Mouse (Mus musculus) kidney, embryonic 14.5 days (tissue): Measurements from ENCODE around the gene Itpr2. TPM values are rescaled to one million over a fixed set of nuclear protein-coding genes. Genes with fewer than 3 reads are reported as not detected.

Source experiments
- ATAC-seq: fragments of 200-750 bp; cut with Nextera tagmentation; 2 replicates; pipeline ENCODE4 v1.8.0; 2017; ENCODE audit warnings: moderate number of reproducible peaks, mild to moderate bottlenecking, moderate TSS enrichment, moderate library complexity; ENCODE audit not compliant: low FRiP score, low TSS enrichment
- H3K27ac ChIP-seq: fragments of 300-500 bp; sonication (generic); 2 replicates; pipeline ENCODE4 v1.5.1; 2014; ENCODE audit warnings: low read depth, mild to moderate bottlenecking, low read length, moderate library complexity, mixed read lengths
- H3K27me3 ChIP-seq: fragments of 300-500 bp; sonication (generic); 2 replicates; pipeline ENCODE4 v1.6.1; 2014; ENCODE audit warnings: mild to moderate bottlenecking, low read length; ENCODE audit not compliant: control insufficient read depth, insufficient read depth
- H3K36me3 ChIP-seq: fragments of 300-500 bp; sonication (generic); 2 replicates; pipeline ENCODE4 v1.6.1; 2014; ENCODE audit warnings: low read length, mixed read lengths; ENCODE audit not compliant: control insufficient read depth, insufficient read depth
- H3K4me1 ChIP-seq: fragments of 300-500 bp; sonication (generic); 2 replicates; pipeline ENCODE4 v1.6.1; 2014; ENCODE audit warnings: low read length, mixed read lengths; ENCODE audit not compliant: control insufficient read depth, insufficient read depth
- H3K4me2 ChIP-seq: fragments of 300-500 bp; sonication (generic); replicated peaks from 2 replicates; pipeline ENCODE4 v1.6.1; 2014; ENCODE audit warnings: low read depth, mild to moderate bottlenecking, low read length
- H3K4me3 ChIP-seq: fragments of 300-500 bp; sonication (generic); 2 replicates; pipeline ENCODE4 v1.5.1; 2014; ENCODE audit warnings: mild to moderate bottlenecking, low read length
- H3K9ac ChIP-seq: fragments of 300-500 bp; sonication (generic); 2 replicates; pipeline ENCODE4 v1.6.1; 2014; ENCODE audit warnings: low read depth, mild to moderate bottlenecking, low read length, moderate library complexity
- H3K9me3 ChIP-seq: fragments of 300-500 bp; sonication (generic); 2 replicates; pipeline ENCODE4 v1.6.1; 2016; ENCODE audit warnings: low read length; ENCODE audit not compliant: control insufficient read depth
- WGBS: fragments of 180-500 bp; shearing (Covaris S2); extraction: QIAGEN DNeasy Blood & Tissue Kit; methylation state at CpG from one replicate; pipeline ENCODE4 v1.1.7; 2014; 5-methylcytosine and 5-hydroxymethylcytosine counted together
- polyA plus RNA-seq: library from polyadenylated mRNA; unstranded; fragments of >200 nt; fragmentation: Nextera tagmentation; extraction: Ambion mirVana; gene quantifications from 2 replicates; pipeline ENCODE4 v1.2.1, GENCODE M21; 2014

Itpr2 gene
- 11.0 and 12.7 TPM in 2 replicates for polyA plus RNA-seq

DNA sequence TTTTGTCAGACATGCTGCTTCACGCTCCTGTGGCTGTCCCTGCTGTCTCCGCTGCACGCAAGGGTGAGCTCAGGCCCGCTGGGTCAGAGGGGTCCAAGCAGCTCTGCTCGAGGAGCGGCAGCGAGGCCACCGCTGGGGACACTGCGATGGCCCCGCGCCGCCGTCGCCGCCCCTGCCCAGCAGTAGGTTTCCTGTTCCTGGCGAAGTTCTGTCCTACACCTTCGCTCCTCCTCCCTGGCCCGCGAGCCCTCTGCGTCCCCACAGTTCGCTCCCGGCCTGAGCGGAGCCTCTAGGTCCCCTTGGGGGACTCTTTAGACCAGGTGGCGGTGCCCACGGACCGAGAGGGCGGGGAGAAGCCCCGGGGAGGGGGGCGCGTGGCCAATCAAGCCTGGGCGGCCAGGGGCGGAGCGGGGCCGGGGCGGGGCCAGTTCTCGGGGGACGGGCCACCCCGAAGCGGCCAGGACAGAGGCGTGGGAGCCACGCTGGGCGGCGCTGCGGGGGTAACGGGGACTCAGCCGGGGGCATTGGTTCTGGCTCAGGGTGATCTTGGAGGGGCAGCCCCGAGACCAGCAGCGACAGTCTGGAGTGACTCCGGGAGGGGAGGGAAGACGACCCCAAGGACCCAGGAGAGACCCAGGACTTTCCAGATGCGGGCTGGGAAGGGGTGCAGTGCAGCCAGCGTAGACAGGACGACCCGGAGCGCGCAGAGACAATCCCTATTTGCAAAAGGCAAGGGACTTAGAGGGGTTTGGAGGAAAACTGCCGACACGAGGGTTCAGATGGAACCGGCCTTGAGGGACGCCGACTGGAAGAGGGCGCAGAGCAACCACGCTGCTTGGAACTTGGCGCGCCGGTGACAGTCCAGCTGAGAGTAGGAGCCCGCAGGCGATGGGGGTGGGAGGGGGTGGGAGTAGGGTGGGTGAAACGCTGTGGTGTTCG lies at the start of gene Itpr2:
Itpr2 (minus strand) TSS at position 358 of the 939 bp plus-strand sequence.
- peak within 1 kb of the TSS; percentile 63 for H3K9ac ChIP-seq
- 0 out of 2 replicates have a peak, but pooled peaks cover 5% of the 10 kb centered on the region for H3K4me1 ChIP-seq
- H3K4me3 ChIP-seq = peak within 1 kb of the TSS; percentile 72
- peak; percentile 97 for ATAC-seq
- no peaks in the 10 kb centered on the region for H3K27me3 ChIP-seq
- H3K9me3 ChIP-seq = no peaks in the 10 kb centered on the region
- peak within 1 kb of the TSS; percentile 96 for H3K4me2 ChIP-seq
- WGBS = 1% methylated on average over 68 of the region's 70 CpGs
- H3K36me3 ChIP-seq = no peaks in the 10 kb centered on the region
- H3K27ac ChIP-seq = 0 out of 2 replicates have a peak within 1 kb of the TSS, but pooled peaks have one; percentile 33

DNA sequence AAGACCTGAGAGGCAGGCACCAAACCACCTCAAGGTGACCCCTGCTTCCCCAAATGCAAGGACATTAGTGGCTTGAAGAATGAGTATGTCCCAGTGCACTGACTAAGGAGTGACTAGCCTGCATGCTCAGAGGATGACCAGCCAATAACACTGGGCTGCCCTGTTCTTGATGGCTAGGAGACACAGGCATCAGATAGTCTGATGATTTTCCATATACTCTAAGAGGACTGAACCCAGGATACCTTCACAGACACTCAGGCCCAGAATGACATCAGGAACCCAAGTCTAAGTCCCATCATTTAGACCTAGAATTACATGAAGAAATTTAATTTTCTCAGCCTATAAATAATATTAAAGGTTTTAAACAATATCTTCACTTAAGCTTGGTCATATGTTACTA lies 49.3 kb upstream of the Itpr2 start:
- no peak overlapping the region for H3K4me2 ChIP-seq
- H3K9me3 ChIP-seq = no peaks in the 10 kb centered on the region
- H3K27ac ChIP-seq = no peak overlapping the region
- no peak overlapping the region for H3K4me3 ChIP-seq
- peaks cover 81% of the 10 kb centered on the region for H3K36me3 ChIP-seq
- ATAC-seq = no peak
- no peaks in the 10 kb centered on the region for H3K4me1 ChIP-seq
- H3K9ac ChIP-seq = no peak overlapping the region
- H3K27me3 ChIP-seq = no peaks in the 10 kb centered on the region

DNA sequence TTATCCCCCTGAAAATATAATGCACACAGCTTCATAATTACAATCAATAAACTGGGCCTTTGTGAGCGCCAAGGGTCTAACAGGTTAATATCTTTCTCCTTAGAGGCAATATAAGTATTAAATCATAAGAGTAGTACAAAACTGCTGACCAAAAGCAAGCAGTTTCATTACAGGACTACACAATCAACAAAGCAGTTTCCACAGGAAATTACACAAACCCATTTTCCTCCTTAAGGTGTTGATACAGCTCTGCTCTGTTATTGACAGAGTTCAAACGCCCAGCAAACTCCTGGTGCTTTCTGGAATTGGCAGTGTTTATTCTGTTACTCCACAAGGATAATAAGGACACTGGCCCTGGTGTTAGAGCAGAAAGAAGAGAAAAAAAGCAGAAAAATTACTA lies 48.4 kb upstream of the Itpr2 start:
- peaks cover 72% of the 10 kb centered on the region for H3K36me3 ChIP-seq
- no peak overlapping the region for H3K4me3 ChIP-seq
- H3K27me3 ChIP-seq = no peaks in the 10 kb centered on the region
- ATAC-seq = no peak
- H3K27ac ChIP-seq = no peak overlapping the region
- 90% methylated on average over 2 of the region's 2 CpGs for WGBS
- H3K4me1 ChIP-seq = no peaks in the 10 kb centered on the region
- no peak overlapping the region for H3K9ac ChIP-seq
- H3K9me3 ChIP-seq = no peaks in the 10 kb centered on the region
- no peak overlapping the region for H3K4me2 ChIP-seq

DNA sequence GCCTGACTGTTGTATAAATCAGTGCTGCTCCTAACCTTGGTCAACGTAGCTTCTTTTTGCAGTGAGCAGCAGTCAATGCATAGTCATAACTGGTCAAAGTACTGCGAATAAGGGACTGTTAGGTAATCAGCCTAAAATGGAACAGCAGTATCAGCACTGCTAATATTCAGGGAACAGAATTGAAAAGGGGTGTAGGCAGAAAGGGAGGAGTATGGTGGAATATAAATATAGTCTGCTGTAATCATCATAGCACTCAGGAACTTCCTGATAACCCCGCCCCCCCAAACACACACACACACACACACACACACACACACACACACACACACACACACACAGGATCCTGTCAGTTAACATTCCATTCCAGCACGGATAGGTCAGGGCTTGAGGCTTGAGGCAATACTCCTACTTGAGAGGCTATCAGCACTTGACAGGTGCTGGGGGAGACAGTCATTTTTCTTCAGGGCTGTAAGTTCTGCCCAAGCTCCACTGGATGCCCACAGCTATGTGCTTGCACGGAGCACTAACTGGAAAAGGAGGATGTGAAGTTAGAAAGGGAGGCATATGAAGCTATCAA lies 43.4 kb upstream of the Itpr2 start:
- Histone ChIP-seq H3K4me3 (no peak overlapping the region), H3K9me3 (no peaks in the 10 kb centered on the region), H3K4me1 (no peaks in the 10 kb centered on the region), H3K27ac (no peak overlapping the region), H3K27me3 (no peaks in the 10 kb centered on the region), H3K4me2 (no peak overlapping the region), H3K36me3 (peaks cover 27% of the 10 kb centered on the region), H3K9ac (no peak overlapping the region)
- 84% methylated on average over 5 of the region's 5 CpGs for WGBS
- ATAC-seq = no peak

DNA sequence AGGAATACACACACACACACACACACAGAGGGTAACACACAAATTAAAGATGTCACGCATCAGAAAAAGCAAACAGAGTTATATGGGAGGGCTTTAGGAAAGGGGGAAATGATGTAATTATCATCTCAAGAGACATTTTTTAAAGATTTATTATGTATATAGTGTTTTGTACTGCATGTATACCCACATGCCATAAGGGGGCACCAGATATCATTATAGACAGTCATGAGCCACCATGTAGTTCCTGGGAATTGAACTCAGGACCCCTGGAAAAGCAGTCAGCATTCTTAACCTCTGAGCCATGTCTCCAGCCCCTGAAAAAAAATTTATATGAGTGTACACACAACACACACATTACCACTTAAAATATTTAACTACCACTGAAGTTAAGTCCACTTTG lies 42.6 kb upstream of the Itpr2 start:
- Histone ChIP-seq H3K9ac (no peak overlapping the region), H3K36me3 (peaks cover 19% of the 10 kb centered on the region), H3K9me3 (no peaks in the 10 kb centered on the region), H3K27me3 (no peaks in the 10 kb centered on the region), H3K27ac (no peak overlapping the region), H3K4me3 (no peak overlapping the region), H3K4me1 (no peaks in the 10 kb centered on the region), H3K4me2 (no peak overlapping the region)
- no peak for ATAC-seq
- WGBS = 92% methylated on average over 1 of the region's 1 CpGs

DNA sequence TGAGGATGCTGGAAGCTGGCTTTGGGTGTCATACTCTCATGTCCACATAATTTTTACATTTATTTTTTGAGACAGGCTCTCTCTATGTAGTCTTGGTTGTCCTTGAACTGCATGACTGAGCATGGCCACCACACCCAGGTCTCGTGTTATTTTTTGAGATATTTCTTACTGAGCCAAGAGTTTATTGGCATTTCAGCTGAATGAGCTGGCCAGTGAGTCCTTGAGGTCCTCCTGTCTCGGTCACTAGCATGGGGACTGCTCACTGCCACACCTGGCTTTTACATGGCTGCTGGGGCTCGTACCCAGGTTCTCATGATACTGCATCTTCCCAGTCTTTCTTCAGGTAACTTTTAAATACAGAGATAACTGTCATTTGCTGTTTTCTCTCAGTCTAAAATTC lies 38.4 kb upstream of the Itpr2 start:
- Histone ChIP-seq H3K27me3 (no peaks in the 10 kb centered on the region), H3K9ac (no peak overlapping the region), H3K36me3 (no peaks in the 10 kb centered on the region), H3K9me3 (0 out of 2 replicates have a peak, but pooled peaks cover 3% of the 10 kb centered on the region), H3K4me2 (no peak overlapping the region), H3K4me3 (no peak overlapping the region), H3K4me1 (no peaks in the 10 kb centered on the region), H3K27ac (no peak overlapping the region)
- WGBS = 62% methylated on average over 3 of the region's 3 CpGs
- no peak for ATAC-seq

DNA sequence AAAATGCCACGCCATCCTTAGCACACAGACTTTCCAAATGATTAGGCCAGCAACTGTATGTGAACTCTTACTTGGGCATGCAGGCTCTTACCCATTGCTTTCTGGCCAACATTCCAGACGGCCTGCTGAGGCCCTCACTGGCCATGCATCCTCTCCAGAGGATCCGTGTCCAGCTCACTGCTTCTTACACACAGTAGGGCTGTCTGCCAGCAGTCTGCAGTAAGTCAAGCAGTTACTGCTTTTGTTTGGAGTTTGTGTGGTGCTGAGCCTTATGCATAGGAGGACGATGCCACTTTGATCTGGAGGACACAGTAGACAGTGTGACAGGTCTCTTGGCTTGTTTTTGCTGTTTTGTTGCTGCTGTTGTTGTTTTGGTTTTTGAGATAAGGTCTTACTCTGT lies 36.6 kb upstream of the Itpr2 start:
- 74% methylated on average over 4 of the region's 4 CpGs for WGBS

DNA sequence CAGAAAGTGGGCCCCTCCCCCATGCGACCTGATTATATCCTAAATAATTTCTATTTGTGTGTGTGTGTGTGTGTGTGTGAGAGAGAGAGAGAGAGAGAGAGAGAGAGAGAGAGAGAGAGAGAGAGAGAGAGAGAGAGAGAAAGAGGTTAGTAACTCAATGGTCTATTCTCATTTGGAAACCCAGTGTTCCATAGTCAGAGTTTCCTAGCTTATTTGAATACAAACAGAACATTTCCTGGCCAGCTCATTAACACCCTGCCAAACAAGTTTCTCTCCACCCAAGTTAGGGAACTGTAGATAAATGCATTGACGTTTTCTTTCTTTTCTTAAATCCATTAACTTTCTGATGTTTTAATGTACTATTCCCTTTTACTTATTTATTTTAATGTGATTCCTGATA lies 36.0 kb upstream of the Itpr2 start:
- no peak for ATAC-seq
- Histone ChIP-seq H3K36me3 (no peaks in the 10 kb centered on the region), H3K27ac (no peak overlapping the region), H3K4me2 (no peak overlapping the region), H3K9me3 (0 out of 2 replicates have a peak, but pooled peaks cover 3% of the 10 kb centered on the region), H3K9ac (no peak overlapping the region), H3K27me3 (no peaks in the 10 kb centered on the region), H3K4me1 (no peaks in the 10 kb centered on the region), H3K4me3 (no peak overlapping the region)
- WGBS = 69% methylated on average over 2 of the region's 2 CpGs

More for the DNA sequence above, 36.6 kb upstream of the Itpr2 start:
- H3K9me3 ChIP-seq = 0 out of 2 replicates have a peak, but pooled peaks cover 3% of the 10 kb centered on the region
- H3K9ac ChIP-seq = no peak overlapping the region
- no peaks in the 10 kb centered on the region for H3K4me1 ChIP-seq
- H3K4me3 ChIP-seq = no peak overlapping the region
- no peaks in the 10 kb centered on the region for H3K27me3 ChIP-seq
- no peak overlapping the region for H3K4me2 ChIP-seq
- ATAC-seq = no peak
- no peaks in the 10 kb centered on the region for H3K36me3 ChIP-seq
- no peak overlapping the region for H3K27ac ChIP-seq

DNA sequence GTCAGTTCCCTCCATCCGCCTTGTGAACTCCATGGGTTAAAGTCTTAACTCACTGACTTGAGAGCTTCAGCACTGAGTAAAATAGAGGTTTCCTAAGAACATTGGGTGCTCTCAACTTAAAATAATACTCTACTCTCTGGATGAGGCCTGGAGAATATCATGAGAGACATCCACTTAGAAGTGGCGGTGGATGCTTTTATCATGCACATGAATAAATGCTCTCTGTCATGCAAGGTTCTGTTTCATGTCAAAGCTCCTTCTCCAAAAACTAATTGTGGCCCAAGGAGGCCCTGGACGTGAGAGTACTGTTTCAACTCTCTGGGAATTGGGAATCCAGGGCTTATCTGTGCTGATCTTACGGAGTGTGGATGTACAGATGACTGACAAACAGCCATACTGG lies 35.1 kb upstream of the Itpr2 start:
- Histone ChIP-seq H3K9ac (no peak overlapping the region), H3K4me2 (no peak overlapping the region), H3K9me3 (0 out of 2 replicates have a peak, but pooled peaks cover 3% of the 10 kb centered on the region), H3K27ac (no peak overlapping the region), H3K4me3 (no peak overlapping the region), H3K36me3 (no peaks in the 10 kb centered on the region), H3K27me3 (no peaks in the 10 kb centered on the region), H3K4me1 (no peaks in the 10 kb centered on the region)
- WGBS = 91% methylated on average over 4 of the region's 4 CpGs
- no peak for ATAC-seq
